ENCODE assay signal across 9 mouse cellular contexts in the genomic region with DNA sequence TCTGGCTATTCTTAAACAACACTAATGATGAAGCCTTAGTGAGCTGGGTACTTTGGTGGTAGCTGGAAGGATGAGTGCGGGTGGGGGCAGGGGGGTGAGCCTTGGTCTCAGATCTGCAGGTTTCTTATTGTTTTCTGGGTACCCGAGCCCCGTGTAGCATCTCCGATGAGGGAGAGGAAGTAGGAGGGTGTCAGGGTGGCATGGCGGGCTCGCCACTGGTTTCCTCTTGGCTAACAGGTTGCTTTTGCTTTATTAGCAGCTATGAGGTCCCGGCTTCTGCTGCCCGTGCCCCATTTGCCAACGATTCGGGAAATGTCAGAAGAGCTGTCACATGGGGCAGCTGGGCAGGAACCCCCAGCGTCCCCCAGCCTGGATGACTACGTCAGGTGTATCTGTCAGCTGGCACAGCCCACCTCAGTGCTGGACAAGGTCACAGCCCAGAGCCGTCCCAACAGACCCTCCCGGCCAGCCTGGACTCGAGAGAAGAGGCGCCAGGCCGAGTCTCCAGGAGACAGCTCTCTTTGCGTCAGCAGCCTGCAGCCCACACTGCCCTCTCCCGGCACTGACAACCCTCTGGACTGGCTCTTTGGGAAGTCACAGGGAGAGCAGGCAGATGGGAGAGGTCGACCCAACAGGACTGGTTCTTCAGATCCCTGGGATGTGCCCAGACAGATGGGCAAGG. TPM values are rescaled to one million over a fixed set of nuclear protein-coding genes. Genes with fewer than 3 reads are reported as not detected.
DNase-seq lines count a peak whose midpoint lies in the region; ATAC-seq and TF ChIP-seq lines count a peak whose summit lies in the region.
"Had no signal": no experiment of that assay in that cellular context is flagged by ENCODE, and none has a peak within 500 bp of the region (broad histone marks: within the 10 kb centered on the region; RNA-seq: fewer than 3 reads in every experiment).

No protein-coding gene starts in this region.

- 0 out of 2 replicates have a peak overlapping the region, but pooled peaks have one; percentile 5 for H3K4me3 ChIP-seq in intestine, embryonic 14.5 days (ENCODE audit: low read depth, low read length)
- H3K4me3 ChIP-seq in intestine, embryonic 15.5 days (replicated peaks), result no peak overlapping the region; the same call in 1 of the 2 replicates
- H3K4me3 ChIP-seq in kidney, adult 2 months (ENCODE audit: insufficient read depth, low read depth, low read length), result peak overlapping the region; percentile 60
- H3K4me3 ChIP-seq in lung, embryonic 16.5 days (ENCODE audit: low read length), result peak overlapping the region; percentile 42

- H3K4me1 ChIP-seq in intestine, embryonic 14.5 days (replicated peaks; ENCODE audit: control insufficient read depth, insufficient read depth, low read length), result no peaks in the 10 kb centered on the region; the same call in 1 of the 2 replicates
- H3K4me1 ChIP-seq in intestine, embryonic 15.5 days (replicated peaks), result peaks cover 14% of the 10 kb centered on the region; the same call in 1 of the 2 replicates
- H3K4me1 ChIP-seq in kidney, adult 2 months (ENCODE audit: control insufficient read depth, insufficient read depth, low read length), result peaks cover 5% of the 10 kb centered on the region
- peaks cover 14% of the 10 kb centered on the region for H3K4me1 ChIP-seq in lung, embryonic 16.5 days (replicated peaks; ENCODE audit: control insufficient read depth, insufficient read depth, low read length)

- H3K36me3 ChIP-seq in intestine, embryonic 14.5 days (ENCODE audit: control insufficient read depth, insufficient read depth, low read length), result no peaks in the 10 kb centered on the region
- H3K36me3 ChIP-seq in intestine, embryonic 15.5 days, result no peaks in the 10 kb centered on the region
- H3K36me3 ChIP-seq in kidney, adult 2 months (ENCODE audit: control insufficient read depth, insufficient read depth, low read length), result no peaks in the 10 kb centered on the region
- no peaks in the 10 kb centered on the region for H3K36me3 ChIP-seq in lung, embryonic 16.5 days (ENCODE audit: control insufficient read depth, insufficient read depth, low read length)
- H3K36me3 ChIP-seq: G1E had no signal

- no peak for DNase-seq in intestine, embryonic 14.5 days (ENCODE audit: low spot score)
- DNase-seq in gastrocnemius, postnatal 25 days, result peak; percentile 38
- peak; percentile 68 for DNase-seq in kidney, adult 2 months
- DNase-seq in layer of hippocampus, postnatal 25 days (ENCODE audit: extremely low spot score in 1 of 2, low spot score in 1 of 2), result no peak
- no peak for DNase-seq in spleen, postnatal 14 days (ENCODE audit: low spot score in 2 of 2)

- no peak overlapping the region for H3K9ac ChIP-seq in intestine, embryonic 14.5 days (ENCODE audit: low read length)
- no peak overlapping the region; the same call in 1 of the 2 replicates for H3K9ac ChIP-seq in intestine, embryonic 15.5 days
- H3K9ac ChIP-seq in lung, embryonic 16.5 days (ENCODE audit: low read length), result peak overlapping the region; percentile 56

- peak; percentile 66 for TF ChIP-seq CTCF in kidney, adult 2 months (conservative IDR thresholded peaks at IDR 0.05; ENCODE audit: insufficient read depth, insufficient read length, low read depth, low read length)

- no peak for ATAC-seq in intestine, embryonic 14.5 days (replicated peaks; ENCODE audit: low FRiP score, low TSS enrichment, low read depth)
- no peak for ATAC-seq in intestine, embryonic 15.5 days
- ATAC-seq in lung, embryonic 16.5 days (ENCODE audit: low read depth), result no peak
- no peak for ATAC-seq in erythroblast, adult 5-6 weeks (replicated peaks; ENCODE audit: low FRiP score, poor library complexity, severe bottlenecking)

- H3K27ac ChIP-seq in intestine, embryonic 14.5 days (ENCODE audit: low read depth), result no peak overlapping the region
- no peak overlapping the region for H3K27ac ChIP-seq in intestine, embryonic 15.5 days
- H3K27ac ChIP-seq in kidney, adult 2 months (ENCODE audit: insufficient read depth, low read depth, low read length), result peak overlapping the region; percentile 27; the same call in 1 of the 2 replicates
- peak overlapping the region; percentile 13; the same call in 1 of the 2 replicates for H3K27ac ChIP-seq in lung, embryonic 16.5 days (ENCODE audit: low read length)

- WGBS in intestine, embryonic 14.5 days, result 63% methylated on average over 20 of the region's 20 CpGs
- WGBS in intestine, embryonic 15.5 days, result 70% methylated on average over 20 of the region's 20 CpGs
- WGBS in kidney, adult 2 months, result 61% methylated on average over 20 of the region's 20 CpGs
- WGBS in lung, embryonic 16.5 days, result 47% methylated on average over 19 of the region's 20 CpGs

- H3K27me3 ChIP-seq in intestine, embryonic 14.5 days (replicated peaks; ENCODE audit: control insufficient read depth, insufficient read depth, low read length), result no peaks in the 10 kb centered on the region
- H3K27me3 ChIP-seq in intestine, embryonic 15.5 days (replicated peaks), result no peaks in the 10 kb centered on the region
- no peaks in the 10 kb centered on the region for H3K27me3 ChIP-seq in kidney, adult 2 months (replicated peaks; ENCODE audit: control insufficient read depth, insufficient read depth, low read length)
- H3K27me3 ChIP-seq in lung, embryonic 16.5 days (ENCODE audit: control insufficient read depth, insufficient read depth, low read depth, low read length), result no peaks in the 10 kb centered on the region

- peak overlapping the region; percentile 18 for H3K4me2 ChIP-seq in intestine, embryonic 14.5 days (ENCODE audit: low read length)
- H3K4me2 ChIP-seq in intestine, embryonic 15.5 days (replicated peaks), result no peak overlapping the region
- peak overlapping the region; percentile 52 for H3K4me2 ChIP-seq in lung, embryonic 16.5 days (ENCODE audit: low read depth, low read length)

- H3K9me3 ChIP-seq in intestine, embryonic 14.5 days (ENCODE audit: control insufficient read depth, low read length), result no peaks in the 10 kb centered on the region
- no peaks in the 10 kb centered on the region for H3K9me3 ChIP-seq in intestine, embryonic 15.5 days
- no peaks in the 10 kb centered on the region for H3K9me3 ChIP-seq in lung, embryonic 16.5 days (ENCODE audit: control insufficient read depth, low read length)

- TF ChIP-seq POLR2A in kidney, adult 2 months (IDR thresholded peaks at IDR 0.05; ENCODE audit: low read depth, low read length), result no peak

RNA-seq across cellular contexts. Expression of a gene that starts 1.2 kb away (rescaled TPM):
- polyA plus RNA-seq in intestine, embryonic 14.5 days (2014; fragmentation: Nextera tagmentation; extraction: Ambion mirVana), result 24.1 and 26.1 TPM in 2 replicates
- 25.6 and 28.0 TPM in 2 replicates for polyA plus RNA-seq in intestine, embryonic 15.5 days (2015; fragmentation: Nextera tagmentation; extraction: Ambion mirVana)
- total RNA-seq in gastrocnemius, postnatal 25 days (2021), result 1 to 10 TPM; 1.5 to 7.2 TPM
- polyA plus RNA-seq in kidney, adult 2 months (2012; rRNA removed), result 14.3 and 17.8 TPM in 2 replicates
- polyA plus RNA-seq in lung, embryonic 16.5 days (2015; fragmentation: Nextera tagmentation; extraction: Ambion mirVana), result 45.0 and 61.1 TPM in 2 replicates
- total RNA-seq in layer of hippocampus, postnatal 25 days (2021), result 1 to 10 TPM; 1.1 to 2.9 TPM
- not detected in 2 replicates for total RNA-seq in erythroblast, adult 5-6 weeks (2015; ENCODE audit: low replicate concordance)
- 0.77 TPM in 1 of 2 replicates, not detected in the other for total RNA-seq in erythroblast, adult 5-6 weeks (2017; ENCODE audit: low replicate concordance)
- total RNA-seq: G1E had no signal
- polyA plus RNA-seq: G1E had no signal

RNA-seq across cellular contexts. Expression of a gene that starts 22.2 kb away (rescaled TPM):
- 12.6 and 13.8 TPM in 2 replicates for polyA plus RNA-seq in intestine, embryonic 14.5 days (2014; fragmentation: Nextera tagmentation; extraction: Ambion mirVana)
- 9.9 and 11.3 TPM in 2 replicates for polyA plus RNA-seq in intestine, embryonic 15.5 days (2015; fragmentation: Nextera tagmentation; extraction: Ambion mirVana)
- 1 to 10 TPM; 1.2 to 2.3 TPM for total RNA-seq in gastrocnemius, postnatal 25 days (2021)
- polyA plus RNA-seq in kidney, adult 2 months (2012; rRNA removed), result 3.3 and 4.1 TPM in 2 replicates
- 6.8 and 7.2 TPM in 2 replicates for polyA plus RNA-seq in lung, embryonic 16.5 days (2015; fragmentation: Nextera tagmentation; extraction: Ambion mirVana)
- total RNA-seq in layer of hippocampus, postnatal 25 days (2021), result 1 to 10 TPM; 2.2 to 2.8 TPM
- 18.6 and 21.1 TPM in 2 replicates for total RNA-seq in erythroblast, adult 5-6 weeks (2015; ENCODE audit: low replicate concordance)
- 9.5 and 13.4 TPM in 2 replicates for total RNA-seq in erythroblast, adult 5-6 weeks (2017; ENCODE audit: low replicate concordance)
- polyA plus RNA-seq: G1E had no signal

RNA-seq across cellular contexts. Expression of a gene that starts 22.8 kb away (rescaled TPM):
- polyA plus RNA-seq in intestine, embryonic 14.5 days (2014; fragmentation: Nextera tagmentation; extraction: Ambion mirVana), result 147 and 164 TPM in 2 replicates
- 111 and 126 TPM in 2 replicates for polyA plus RNA-seq in intestine, embryonic 15.5 days (2015; fragmentation: Nextera tagmentation; extraction: Ambion mirVana)
- total RNA-seq in gastrocnemius, postnatal 25 days (2021), result 1 to 10 TPM; 7.9 to 8.4 TPM
- 15.8 and 22.0 TPM in 2 replicates for polyA plus RNA-seq in kidney, adult 2 months (2012; rRNA removed)
- 146 and 148 TPM in 2 replicates for polyA plus RNA-seq in lung, embryonic 16.5 days (2015; fragmentation: Nextera tagmentation; extraction: Ambion mirVana)
- total RNA-seq in layer of hippocampus, postnatal 25 days (2021), result 10 to 100 TPM; 21.9 to 24.4 TPM
- total RNA-seq in erythroblast, adult 5-6 weeks (2015; ENCODE audit: low replicate concordance), result 18.6 and 21.1 TPM in 2 replicates
- 3.9 and 8.5 TPM in 2 replicates for total RNA-seq in erythroblast, adult 5-6 weeks (2017; ENCODE audit: low replicate concordance)
- polyA plus RNA-seq: G1E had no signal

Comparison
In these comparisons a context has a peak if more than half of its experiments do, and no peak if none do; other contexts are left out.
1. DNase-seq: peak in gastrocnemius, postnatal 25 days (single experiment) and kidney, adult 2 months (single experiment); none in intestine, embryonic 14.5 days (single experiment), layer of hippocampus, postnatal 25 days (0 of 2) and spleen, postnatal 14 days (0 of 2).
2. H3K27ac ChIP-seq: peak in kidney, adult 2 months (single experiment) and lung, embryonic 16.5 days (single experiment); none in intestine, embryonic 14.5 days (single experiment) and intestine, embryonic 15.5 days (single experiment).